Mouse (Mus musculus) Patski (cell line): ENCODE measurements around the gene Chn2. TPM values are rescaled to one million over a fixed set of nuclear protein-coding genes. Genes with fewer than 3 reads are reported as not detected.

Source experiments
- ATAC-seq: fragments of 100-300 bp; one replicate; pipeline ENCODE4 v1.8.0; 2021
- CTCF ChIA-PET: fragments of 350-600 bp; sonication (Branson Sonifier 250); formaldehyde crosslinking; loops from one replicate; lab custom pipeline; 2022; ENCODE audit warnings: inconsistent platforms; lab: Charles Lee
- POLR2A ChIA-PET: fragments of 350-600 bp; sonication (Branson Sonifier 250); formaldehyde crosslinking; loops from one replicate; lab custom pipeline; 2022; ENCODE audit warnings: antibody characterized with exemption, inconsistent platforms; lab: Charles Lee
- DNase-seq: peaks from one replicate; pipeline ENCODE4 v3.0.0-alpha.2; 2011; ENCODE audit warnings: low read depth, low spot score
- H3K27me3 ChIP-seq: fragments of 371-371 bp; one replicate; pipeline ENCODE4 v1.5.1; 2021
- CTCF ChIP-seq: fragments of 100-300 bp; IDR thresholded peaks from one replicate; pipeline ENCODE4 v1.5.1; 2021
- in situ Hi-C: fragments of 300-500 bp; cut with MboI; formaldehyde crosslinking; loops from 3 replicates; pipeline ENCODE4 v1.11.1; 2018; ENCODE audit warnings: low pct_unique_long_range_greater_than_20kb, mixed read lengths
- polyA plus RNA-seq: library from polyadenylated mRNA; unstranded; gene quantifications from one replicate; pipeline ENCODE4 v1.2.3, GENCODE M21; 2021

Gene Chn2
- polyA plus RNA-seq, 1 experiment from 2014 or later, result 15.7 TPM

DNA sequence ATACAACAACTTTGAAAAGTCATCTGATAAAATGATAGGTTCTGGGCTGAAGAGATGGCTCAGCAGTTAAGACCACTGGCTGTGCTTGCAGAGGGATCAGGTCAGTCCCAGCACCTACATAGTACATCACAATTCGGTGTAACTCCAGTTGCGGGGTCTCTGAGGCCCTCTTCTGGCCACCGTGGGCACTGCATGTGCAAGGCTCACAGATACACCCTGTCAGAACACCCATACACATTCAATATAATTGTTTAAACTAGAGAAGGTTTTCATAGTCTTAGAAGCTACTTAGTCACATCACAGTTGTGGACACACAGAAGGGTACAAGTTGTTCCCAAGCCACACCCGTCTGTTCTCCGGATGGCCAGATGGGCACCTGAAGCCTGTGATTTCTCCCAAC is 213.9 kb downstream of the Chn2 start:
- ChIA-PET CTCF (no interaction called here), POLR2A (no interaction called here)
- in situ Hi-C loops, result no loop called here
- TF ChIP-seq CTCF, result peak; percentile 73
- ATAC-seq (peak; percentile 24), DNase-seq (no peak)
- H3K27me3 ChIP-seq, result no peaks in the 10 kb centered on the region

- CTCF ChIA-PET, result interaction anchor here (1.0 kb wide), 1 partner anchor 10 kb away, joined by 4 read pairs; no protein-coding TSS in a partner anchor
- in situ Hi-C loops, result no loop called here
- DNase-seq (no peak), ATAC-seq (no peak)
- no peak for TF ChIP-seq CTCF
- POLR2A ChIA-PET, result no interaction called here
- H3K27me3 ChIP-seq, result no peaks in the 10 kb centered on the region
Observed at GRCm38 (mm10) chr6:54253881-54254280, 214.5 kb downstream of the Chn2 start.

DNA sequence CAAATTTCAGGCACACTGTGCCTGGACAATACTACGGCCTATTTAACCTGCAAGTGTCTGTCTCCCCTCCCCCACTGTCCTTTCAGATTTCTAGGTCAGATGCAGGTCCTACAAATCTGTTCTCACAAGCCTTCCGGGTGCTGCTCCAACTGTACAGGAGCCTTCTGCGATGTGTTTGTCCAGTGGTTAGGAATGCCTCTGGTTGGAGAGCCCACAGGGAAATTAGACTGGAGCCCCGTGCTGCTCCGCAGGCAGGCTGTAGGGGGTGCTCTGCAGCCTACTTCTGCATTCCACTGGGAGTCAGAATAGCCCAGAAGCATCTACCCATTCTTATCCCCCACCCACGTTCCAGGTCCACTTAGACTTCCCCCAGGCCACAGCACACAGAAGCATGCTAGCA is 215.4 kb downstream of the Chn2 start:
- CTCF ChIA-PET, result no interaction called here
- in situ Hi-C loops, result loop anchor here (5.0 kb wide), 1 partner anchor 113 kb away; no protein-coding TSS in a partner anchor
- peak; percentile 62 for TF ChIP-seq CTCF
- H3K27me3 ChIP-seq, result no peaks in the 10 kb centered on the region
- ATAC-seq, result no peak
- no peak for DNase-seq
- POLR2A ChIA-PET, result no interaction called here

- in situ Hi-C loops, result loop anchor here (5.0 kb wide), 1 partner anchor 112 kb away; no protein-coding TSS in a partner anchor
- ATAC-seq (no peak), DNase-seq (no peak)
- ChIA-PET POLR2A (no interaction called here), CTCF (no interaction called here)
- no peak for TF ChIP-seq CTCF
- H3K27me3 ChIP-seq, result no peaks in the 10 kb centered on the region
Observed at GRCm38 (mm10) chr6:54255321-54255720, 216.0 kb downstream of the Chn2 start.

- ChIA-PET POLR2A (no interaction called here), CTCF (no interaction called here)
- no peak for ATAC-seq
- TF ChIP-seq CTCF, result no peak
- no peaks in the 10 kb centered on the region for H3K27me3 ChIP-seq
- no peak for DNase-seq
- in situ Hi-C loops, result loop anchor here (5.0 kb wide), 1 partner anchor 111 kb away; no protein-coding TSS in a partner anchor
Observed at GRCm38 (mm10) chr6:54256397-54256796, 217.0 kb downstream of the Chn2 start.

GRCm38 (mm10) chr6:54257552-54257951 is 218.2 kb downstream of the Chn2 start:
- ChIA-PET CTCF (interaction anchor here (1.2 to 1.5 kb wide), 3 partner anchors 8 to 111 kb away, joined by 3 to 4 read pairs (median 3); no protein-coding TSS in a partner anchor), POLR2A (no interaction called here)
- H3K27me3 ChIP-seq, result no peaks in the 10 kb centered on the region
- ATAC-seq (no peak), DNase-seq (no peak)
- no peak for TF ChIP-seq CTCF
- in situ Hi-C loops, result loop anchor here (5.0 kb wide), 1 partner anchor 110 kb away; no protein-coding TSS in a partner anchor

DNA sequence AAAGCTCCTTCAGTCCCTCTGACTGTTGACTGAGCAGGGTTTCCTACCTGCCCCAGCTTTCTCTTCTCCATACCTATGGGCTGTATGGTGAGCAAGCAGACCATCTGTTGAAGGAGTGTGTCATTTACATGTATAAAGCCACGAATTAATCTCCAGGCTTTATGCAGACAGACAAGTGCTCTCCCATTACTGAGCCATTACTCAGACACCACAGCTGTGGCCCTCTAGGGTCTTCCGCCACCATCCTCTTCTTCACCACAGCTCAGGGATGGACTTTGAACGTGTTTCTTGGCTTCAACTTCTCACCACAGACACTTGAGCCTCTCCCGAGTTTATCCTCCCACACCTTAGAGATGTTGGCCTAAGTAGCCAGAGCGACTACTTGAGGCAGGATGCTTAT is 219.1 kb downstream of the Chn2 start:
- in situ Hi-C loops, result loop anchor here (5.0 kb wide), 1 partner anchor 109 kb away; no protein-coding TSS in a partner anchor
- no peak for TF ChIP-seq CTCF
- CTCF ChIA-PET, result interaction anchor here (0.9 to 1.6 kb wide), 6 partner anchors 9 to 110 kb away, joined by 3 to 4 read pairs (median 3); no protein-coding TSS in a partner anchor
- POLR2A ChIA-PET, result interaction anchor here (1.0 kb wide), 1 partner anchor 106 kb away, joined by 3 read pairs; no protein-coding TSS in a partner anchor
- ATAC-seq (no peak), DNase-seq (no peak)
- no peaks in the 10 kb centered on the region for H3K27me3 ChIP-seq

DNA sequence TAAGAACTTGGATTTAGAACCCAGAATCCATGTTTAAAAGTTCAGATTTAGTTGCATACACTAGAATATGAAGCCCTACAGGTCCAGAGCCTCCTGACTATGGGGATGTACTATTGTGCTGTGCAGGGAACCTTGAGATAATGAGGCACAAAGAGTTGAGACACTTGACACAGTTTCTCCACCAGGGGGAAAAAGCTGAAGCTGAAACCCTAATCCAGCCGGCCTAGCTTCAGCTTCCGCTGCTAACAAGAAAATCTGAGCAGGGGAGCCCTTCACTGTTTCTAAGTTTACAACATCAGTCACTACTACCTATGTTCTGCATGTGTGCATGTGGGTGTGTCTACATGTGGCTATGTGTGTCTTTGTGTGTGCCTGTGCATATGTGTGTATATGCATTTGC is 223.4 kb downstream of the Chn2 start:
- ATAC-seq (no peak), DNase-seq (no peak)
- no peaks in the 10 kb centered on the region for H3K27me3 ChIP-seq
- no peak for TF ChIP-seq CTCF
- POLR2A ChIA-PET, result no interaction called here
- CTCF ChIA-PET, result interaction anchor here (1.5 to 1.7 kb wide), 2 partner anchors 13 to 31 kb away, joined by 3 to 5 read pairs; no protein-coding TSS in a partner anchor
- in situ Hi-C loops, result no loop called here

- no peak for ATAC-seq
- no peak for TF ChIP-seq CTCF
- H3K27me3 ChIP-seq, result no peaks in the 10 kb centered on the region
- CTCF ChIA-PET, result interaction anchor here (1.5 to 1.7 kb wide), 2 partner anchors 12 to 29 kb away, joined by 3 to 5 read pairs; no protein-coding TSS in a partner anchor
- POLR2A ChIA-PET, result no interaction called here
- no peak for DNase-seq
- in situ Hi-C loops, result no loop called here
Observed at GRCm38 (mm10) chr6:54263890-54264289, 224.5 kb downstream of the Chn2 start.

DNA sequence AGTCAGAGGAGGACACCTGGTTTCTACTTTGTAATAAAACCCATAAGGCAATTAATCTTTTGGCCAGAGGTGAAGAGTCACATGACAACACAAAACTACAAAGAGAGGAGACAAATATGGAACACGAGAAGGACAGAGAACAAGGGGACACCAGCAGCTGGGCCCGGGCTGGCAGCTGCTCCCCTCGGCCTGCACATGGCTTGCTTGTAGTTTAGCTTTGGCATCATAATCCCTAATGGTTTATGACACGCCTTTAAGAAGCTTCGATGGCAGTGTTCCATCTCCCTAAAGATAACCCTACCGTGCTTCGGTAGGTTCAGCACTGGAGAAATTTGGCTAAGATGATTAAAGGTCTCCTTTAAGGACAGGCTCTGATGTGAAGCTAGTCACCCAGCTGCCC is 225.2 kb downstream of the Chn2 start:
- TF ChIP-seq CTCF, result no peak
- ATAC-seq (no peak), DNase-seq (no peak)
- in situ Hi-C loops, result no loop called here
- POLR2A ChIA-PET, result no interaction called here
- no peaks in the 10 kb centered on the region for H3K27me3 ChIP-seq
- CTCF ChIA-PET, result interaction anchor here (1.7 to 1.8 kb wide), 2 partner anchors 10 to 29 kb away, joined by 4 to 5 read pairs; no protein-coding TSS in a partner anchor

GRCm38 (mm10) chr6:54265384-54265783 is 226.0 kb downstream of the Chn2 start:
- POLR2A ChIA-PET, result no interaction called here
- DNase-seq (no peak), ATAC-seq (no peak)
- no peaks in the 10 kb centered on the region for H3K27me3 ChIP-seq
- in situ Hi-C loops, result no loop called here
- TF ChIP-seq CTCF, result no peak
- CTCF ChIA-PET, result interaction anchor here (1.0 to 1.8 kb wide), 2 partner anchors 9 to 101 kb away, joined by 3 to 4 read pairs; no protein-coding TSS in a partner anchor
